Mouse (Mus musculus) macrophage (primary cell): ENCODE results near the gene Aox2. TPM values are rescaled to one million over a fixed set of nuclear protein-coding genes. Genes with fewer than 3 reads are reported as not detected.
A peak's percentile ranks its signal among the peaks of the same experiment; 100 is the strongest.
"Not testable (repeated sequence)": the region's sequence is repeated elsewhere in the genome, so short reads cannot be mapped to it uniquely, and the experiment has no call there.

Experiments used
- H3K27ac ChIP-seq: fragments of 350-480 bp; formaldehyde crosslinking; 2 replicates; pipeline ENCODE4 v1.9.0; 2021
- H3K36me3 ChIP-seq: fragments of 350-480 bp; formaldehyde crosslinking; 2 replicates; pipeline ENCODE4 v1.9.0; 2021; ENCODE audit errors: inconsistent target
- H3K4me3 ChIP-seq: fragments of 350-480 bp; formaldehyde crosslinking; 2 replicates; pipeline ENCODE4 v1.9.0; 2021; ENCODE audit errors: inconsistent target
- H3K79me2 ChIP-seq: fragments of 350-480 bp; formaldehyde crosslinking; 2 replicates; pipeline ENCODE4 v1.9.0; 2021; ENCODE audit errors: inconsistent target
- WGBS: methylation state at CpG from one replicate; pipeline ENCODE4 v1.1.7; 2026; ENCODE audit warnings: inconsistent platforms; ENCODE audit not compliant: missing documents; 5-methylcytosine and 5-hydroxymethylcytosine counted together
- polyA plus RNA-seq: library from polyadenylated mRNA; stranded (reverse); fragments of 250-400 nt; gene quantifications from 3 replicates; pipeline ENCODE4 v1.2.4, GENCODE M21; 2018; ENCODE audit warnings: inconsistent platforms

Gene Aox2
- polyA plus RNA-seq, 1 experiment from 2014 or later, result 0.01 TPM

DNA sequence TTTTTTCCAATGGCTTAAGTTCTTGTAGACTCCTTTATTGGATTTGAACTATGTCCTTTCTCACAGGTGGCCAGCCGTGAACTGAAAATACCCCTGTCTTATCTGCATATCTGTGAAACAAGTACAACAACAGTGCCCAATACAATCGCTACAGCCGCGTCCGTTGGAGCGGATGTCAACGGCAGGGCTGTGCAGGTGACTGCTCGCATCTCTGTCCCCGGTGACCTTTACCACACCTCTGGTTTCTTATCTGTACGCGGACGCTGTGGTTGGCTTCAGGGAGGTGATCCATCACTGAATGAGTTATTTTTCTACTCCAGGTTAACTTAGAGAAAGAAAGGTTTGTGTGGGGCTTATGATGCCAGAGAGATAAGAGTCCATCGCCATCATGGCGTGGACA, 68.0 kb downstream of the Aox2 start:
- 97% methylated on average over 14 of the region's 14 CpGs for WGBS
- Histone ChIP-seq H3K79me2 (no peaks in the 10 kb centered on the region), H3K36me3 (no peaks in the 10 kb centered on the region), H3K27ac (no peak overlapping the region), H3K4me3 (no peak overlapping the region)

DNA sequence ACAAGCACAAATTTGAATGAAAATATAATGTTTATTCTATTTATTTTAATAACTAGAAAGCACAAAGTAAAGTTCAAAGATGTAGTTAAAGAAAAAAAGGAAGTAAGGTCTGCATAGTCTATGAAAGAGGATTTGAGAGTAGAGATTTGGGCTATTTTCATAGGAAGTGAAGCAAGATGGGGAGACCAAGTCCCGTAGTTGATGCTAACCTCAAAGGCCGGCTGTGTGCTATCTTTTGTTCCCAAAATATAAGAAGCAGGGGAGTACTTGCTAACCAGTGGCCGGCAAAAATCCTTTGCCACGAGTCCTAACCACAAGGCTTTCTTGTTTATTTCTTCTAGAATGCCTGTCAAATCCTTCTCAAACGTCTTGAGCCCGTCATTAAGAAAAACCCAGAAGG, 70.6 kb downstream of the Aox2 start:
- 2% methylated on average over 6 of the region's 6 CpGs for WGBS
- no peak overlapping the region for H3K4me3 ChIP-seq
- peak overlapping the region; percentile 37 for H3K27ac ChIP-seq

DNA sequence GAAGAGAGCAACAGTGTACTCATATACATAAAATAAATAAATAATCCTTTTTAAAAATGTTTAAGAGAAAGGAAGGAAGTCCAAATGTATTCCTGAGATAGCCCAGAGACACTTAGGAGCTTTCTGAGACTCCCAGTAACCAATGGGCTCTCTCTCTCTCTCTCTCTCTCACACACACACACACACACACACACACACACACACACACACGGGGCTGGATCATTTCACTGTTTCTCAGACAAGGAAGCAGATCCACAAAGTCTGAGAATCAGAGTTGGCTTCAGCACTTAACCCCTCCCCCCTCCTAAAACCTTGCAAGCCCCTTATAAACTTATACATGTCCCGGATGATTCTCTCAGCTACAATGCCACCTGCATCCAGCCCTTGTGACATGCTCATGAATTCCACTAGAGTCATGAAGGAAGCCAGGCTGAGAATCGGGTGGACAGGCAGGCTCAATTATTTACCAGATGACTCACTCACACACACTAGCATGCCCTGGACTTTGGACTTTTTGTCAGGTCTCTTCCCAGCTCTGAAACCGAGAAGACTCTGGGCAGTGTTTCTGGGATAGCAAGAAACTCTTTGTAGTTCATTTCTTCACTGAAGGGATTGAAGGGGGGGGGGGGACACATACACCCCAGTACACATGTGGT, 75.2 kb downstream of the Aox2 start:
- WGBS, result 82% methylated on average over 3 of the region's 4 CpGs
- Histone ChIP-seq H3K36me3 (no peaks in the 10 kb centered on the region), H3K79me2 (no peaks in the 10 kb centered on the region), H3K4me3 (no peak overlapping the region), H3K27ac (no peak overlapping the region)

More for the DNA sequence above, 70.6 kb downstream of the Aox2 start:
- Histone ChIP-seq H3K79me2 (no peaks in the 10 kb centered on the region), H3K36me3 (no peaks in the 10 kb centered on the region)

DNA sequence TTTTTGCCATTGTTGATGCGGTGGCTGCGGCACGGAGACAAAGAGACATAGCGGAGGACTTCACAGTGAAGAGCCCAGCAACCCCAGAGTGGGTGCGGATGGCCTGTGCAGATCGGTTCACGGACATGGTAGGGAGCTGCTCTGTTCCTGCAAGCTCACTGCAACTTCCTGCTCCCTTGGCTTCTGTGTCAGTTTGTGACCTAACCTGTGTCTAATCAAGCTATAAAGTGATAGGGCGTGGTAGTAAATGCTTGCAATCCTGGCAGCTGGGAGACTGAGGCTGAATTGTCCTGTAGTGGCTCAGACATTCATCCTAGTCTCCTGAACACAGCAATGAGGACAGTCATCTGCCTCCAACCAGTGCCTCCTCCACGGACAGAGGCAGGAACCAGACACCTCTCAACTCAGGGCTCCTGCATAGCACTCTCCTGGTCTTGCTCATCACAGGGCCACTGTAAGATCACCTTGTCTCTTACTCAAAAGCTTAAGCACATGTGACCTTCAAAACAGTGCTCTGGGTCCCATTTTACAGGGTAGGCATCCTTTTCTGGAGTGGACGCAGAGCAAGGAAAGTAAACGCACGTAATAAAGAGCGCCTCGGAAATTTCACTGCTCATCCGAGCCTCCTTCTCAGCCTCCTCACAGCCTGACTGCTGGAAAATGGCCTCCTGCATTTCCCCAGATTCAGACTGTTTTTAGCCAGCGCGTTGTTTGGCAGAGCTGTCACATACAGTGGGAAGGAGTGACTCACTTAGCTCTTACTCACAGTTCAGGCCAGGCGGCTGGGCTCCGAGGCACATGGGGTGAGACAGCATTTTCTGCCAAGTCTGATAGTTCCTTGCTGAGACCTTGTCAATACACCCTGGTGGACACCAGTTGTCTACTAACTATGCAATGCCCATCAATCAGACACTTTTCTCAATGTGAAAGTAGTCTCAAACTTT, 81.1 kb downstream of the Aox2 start:
- H3K36me3 ChIP-seq, result no peaks in the 10 kb centered on the region
- H3K79me2 ChIP-seq, result no peaks in the 10 kb centered on the region
- WGBS, result 67% methylated on average over 19 of the region's 19 CpGs
- H3K4me3 ChIP-seq, result no peak overlapping the region
- H3K27ac ChIP-seq, result peak overlapping the region; percentile 48

DNA sequence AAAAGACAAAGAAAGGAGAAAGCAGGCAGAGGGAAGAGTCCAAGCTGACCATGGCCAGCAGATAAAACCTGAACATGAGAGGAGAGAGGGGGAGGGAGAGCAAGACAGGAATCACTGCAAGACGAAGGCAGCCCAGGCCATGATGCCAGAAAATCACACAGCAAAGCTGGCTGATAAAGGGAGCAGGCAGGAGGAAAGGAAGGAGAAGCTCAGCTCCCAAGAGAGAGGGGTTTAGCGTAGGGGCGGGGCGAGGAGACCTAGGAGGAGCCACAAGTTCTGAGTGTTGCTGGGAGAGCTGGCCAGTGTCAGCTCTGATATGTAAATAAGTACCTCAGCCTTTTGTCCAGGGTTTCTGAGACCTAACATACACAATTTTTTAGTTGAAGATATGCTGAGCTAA, 84.2 kb downstream of the Aox2 start:
- no peak overlapping the region for H3K4me3 ChIP-seq
- no peak overlapping the region for H3K27ac ChIP-seq
- H3K36me3 ChIP-seq, result no peaks in the 10 kb centered on the region
- no peaks in the 10 kb centered on the region for H3K79me2 ChIP-seq
- 90% methylated on average over 4 of the region's 4 CpGs for WGBS

DNA sequence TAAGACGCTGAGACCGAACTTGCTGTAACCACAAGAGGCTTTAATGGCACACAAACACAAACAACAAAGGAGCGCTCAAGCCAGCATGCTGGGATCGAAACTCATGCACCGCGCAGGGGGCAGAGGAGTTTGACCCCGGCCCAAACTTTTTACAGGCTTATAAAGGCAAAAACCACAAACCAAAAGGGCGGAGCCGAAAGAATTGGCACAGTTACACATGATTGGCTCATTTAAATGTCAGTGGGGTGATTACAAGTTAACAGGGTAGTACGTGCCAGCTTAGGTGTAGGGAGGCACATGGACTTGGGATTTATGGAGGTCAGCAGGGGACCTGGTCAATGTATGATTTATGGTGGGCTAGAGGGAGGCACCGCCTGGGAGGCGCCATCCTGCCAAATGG, 86.4 kb downstream of the Aox2 start:
- no peaks in the 10 kb centered on the region for H3K79me2 ChIP-seq
- H3K27ac ChIP-seq, result no peak overlapping the region
- H3K36me3 ChIP-seq, result no peaks in the 10 kb centered on the region
- H3K4me3 ChIP-seq, result no peak overlapping the region
- WGBS, result 97% methylated on average over 12 of the region's 12 CpGs

DNA sequence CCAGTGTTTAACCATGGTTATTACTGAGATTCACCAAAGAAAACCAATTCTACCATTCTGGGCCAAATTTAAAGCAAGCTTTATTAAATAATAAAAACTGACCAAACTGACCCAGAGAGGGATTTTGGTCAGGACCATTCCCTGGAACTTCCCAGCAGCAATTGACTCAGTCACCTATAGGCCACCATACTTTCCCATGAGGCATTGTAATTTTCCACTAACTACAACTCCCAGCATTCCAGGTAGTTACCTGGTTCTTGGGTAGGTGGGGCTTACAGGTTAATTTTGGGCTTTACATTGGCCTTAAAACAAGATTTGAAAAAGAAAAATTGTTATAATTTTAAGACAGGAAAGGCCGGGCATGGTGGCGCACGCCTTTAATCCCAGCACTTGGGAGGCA, 87.7 kb downstream of the Aox2 start:
- 94% methylated on average over 3 of the region's 3 CpGs for WGBS
- H3K27ac ChIP-seq, result no peak overlapping the region
- no peaks in the 10 kb centered on the region for H3K79me2 ChIP-seq
- no peak overlapping the region for H3K4me3 ChIP-seq
- no peaks in the 10 kb centered on the region for H3K36me3 ChIP-seq

DNA sequence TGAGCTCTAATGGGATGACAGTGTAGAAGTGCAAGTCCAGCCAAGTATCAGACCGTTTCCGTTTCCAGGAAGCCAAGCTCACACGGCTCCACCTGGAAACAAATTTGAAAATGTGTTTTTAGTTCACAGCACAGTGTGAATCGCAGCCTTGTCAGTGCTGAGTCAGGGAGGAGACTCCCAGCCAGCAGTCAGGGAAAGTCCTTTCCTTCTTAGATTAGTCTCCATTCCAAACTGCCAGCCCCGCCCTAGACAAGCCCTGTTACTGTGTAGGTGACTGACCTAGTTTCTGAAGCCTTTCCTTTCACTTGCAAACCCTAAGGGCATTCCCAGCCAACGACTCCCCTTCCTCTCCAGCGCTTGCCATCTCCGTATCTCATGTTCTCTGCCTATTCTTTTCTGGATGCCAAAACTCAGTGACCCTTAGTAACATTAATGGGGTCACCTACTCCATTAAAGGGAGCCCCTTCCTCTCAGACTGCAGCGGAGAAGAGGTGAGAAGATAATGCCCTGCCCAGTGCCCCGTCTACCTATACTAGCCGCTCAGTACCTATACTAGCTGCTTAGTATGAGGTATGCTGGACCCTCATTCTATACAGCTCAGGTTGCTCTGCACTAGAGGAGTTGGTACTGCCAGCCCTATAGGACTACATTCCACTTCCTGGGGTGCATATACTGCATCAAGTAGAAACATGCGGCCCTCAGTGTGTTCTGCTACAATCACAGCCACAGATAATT, 88.8 kb downstream of the Aox2 start:
- no peaks in the 10 kb centered on the region for H3K79me2 ChIP-seq
- no peak overlapping the region for H3K27ac ChIP-seq
- 97% methylated on average over 12 of the region's 12 CpGs for WGBS
- H3K4me3 ChIP-seq, result no peak overlapping the region
- H3K36me3 ChIP-seq, result no peaks in the 10 kb centered on the region

DNA sequence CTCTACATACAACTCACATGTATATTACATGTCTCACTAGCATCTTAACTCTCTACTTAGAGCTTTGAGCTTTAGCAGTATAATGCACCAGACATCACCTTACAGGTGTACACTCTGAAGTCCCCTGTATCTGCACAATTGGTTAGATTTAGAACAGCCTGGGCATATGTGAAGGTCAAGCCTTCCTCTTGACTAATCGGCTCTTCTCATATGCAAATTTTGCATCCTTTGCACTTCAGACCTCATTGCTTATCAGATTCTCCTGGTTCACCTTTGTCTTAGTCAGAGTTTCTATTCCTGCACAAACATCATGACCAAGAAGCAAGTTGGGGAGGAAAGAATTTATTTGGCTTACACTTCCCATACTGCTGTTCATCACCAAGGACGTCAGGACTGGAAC, 91.6 kb downstream of the Aox2 start:
- H3K4me3 ChIP-seq, result no peak overlapping the region
- no peaks in the 10 kb centered on the region for H3K79me2 ChIP-seq
- no peaks in the 10 kb centered on the region for H3K36me3 ChIP-seq
- H3K27ac ChIP-seq, result no peak overlapping the region
- 100% methylated on average over 1 of the region's 2 CpGs for WGBS

DNA sequence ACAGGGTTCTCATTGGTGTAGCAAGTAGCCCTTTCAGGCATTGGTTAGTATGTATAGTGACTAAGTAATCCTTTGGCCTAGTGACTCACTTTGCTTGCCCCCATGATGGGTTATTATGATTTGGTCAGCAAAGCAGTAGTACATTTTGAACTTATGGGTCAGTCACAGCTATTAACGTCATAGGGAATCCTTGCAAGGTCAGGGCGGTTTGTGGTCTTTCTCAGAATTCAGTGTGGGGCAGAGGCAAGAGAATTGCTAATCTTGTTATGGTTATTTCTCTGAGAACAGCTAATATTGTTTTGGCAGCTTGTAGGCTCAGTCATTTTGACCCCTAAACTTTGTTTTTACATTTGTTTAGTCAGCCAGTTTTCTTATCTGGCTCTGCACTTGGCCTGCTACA, 96.1 kb downstream of the Aox2 start:
- H3K79me2 ChIP-seq, H3K36me3 ChIP-seq, H3K4me3 ChIP-seq, H3K27ac ChIP-seq: not testable (repeated sequence)
- 96% methylated on average over 2 of the region's 2 CpGs for WGBS

DNA sequence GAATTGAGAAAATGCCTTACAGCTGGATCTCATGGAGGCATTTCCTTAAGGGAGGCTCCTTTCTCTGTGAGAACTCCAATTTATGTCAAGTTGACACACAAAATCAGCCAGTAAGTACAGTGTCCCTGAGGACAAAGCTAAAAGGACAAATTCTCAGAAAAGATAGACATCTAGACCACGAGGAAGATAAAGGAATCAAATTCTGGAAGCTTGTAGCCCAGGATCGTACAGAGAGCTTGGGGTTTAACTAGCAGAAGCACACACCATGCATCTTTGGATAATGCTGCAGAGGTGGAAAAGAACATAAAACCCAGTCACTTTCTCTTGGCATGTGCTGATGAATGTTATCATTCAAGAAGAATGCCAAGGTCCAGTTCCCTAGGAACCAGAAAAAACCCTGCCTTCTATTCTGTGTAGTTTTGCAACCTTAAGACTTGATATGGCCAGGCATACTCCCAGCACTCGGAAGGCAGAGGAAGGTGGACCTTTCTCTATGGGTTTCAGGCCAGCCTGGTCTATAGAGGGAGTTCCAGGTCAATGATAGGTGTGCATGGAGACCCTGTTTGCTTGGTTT, 97.5 kb downstream of the Aox2 start:
- WGBS, result 85% methylated on average over 3 of the region's 3 CpGs
- H3K36me3 ChIP-seq, result no peaks in the 10 kb centered on the region
- no peak overlapping the region for H3K27ac ChIP-seq
- no peaks in the 10 kb centered on the region for H3K79me2 ChIP-seq
- H3K4me3 ChIP-seq, result no peak overlapping the region

DNA sequence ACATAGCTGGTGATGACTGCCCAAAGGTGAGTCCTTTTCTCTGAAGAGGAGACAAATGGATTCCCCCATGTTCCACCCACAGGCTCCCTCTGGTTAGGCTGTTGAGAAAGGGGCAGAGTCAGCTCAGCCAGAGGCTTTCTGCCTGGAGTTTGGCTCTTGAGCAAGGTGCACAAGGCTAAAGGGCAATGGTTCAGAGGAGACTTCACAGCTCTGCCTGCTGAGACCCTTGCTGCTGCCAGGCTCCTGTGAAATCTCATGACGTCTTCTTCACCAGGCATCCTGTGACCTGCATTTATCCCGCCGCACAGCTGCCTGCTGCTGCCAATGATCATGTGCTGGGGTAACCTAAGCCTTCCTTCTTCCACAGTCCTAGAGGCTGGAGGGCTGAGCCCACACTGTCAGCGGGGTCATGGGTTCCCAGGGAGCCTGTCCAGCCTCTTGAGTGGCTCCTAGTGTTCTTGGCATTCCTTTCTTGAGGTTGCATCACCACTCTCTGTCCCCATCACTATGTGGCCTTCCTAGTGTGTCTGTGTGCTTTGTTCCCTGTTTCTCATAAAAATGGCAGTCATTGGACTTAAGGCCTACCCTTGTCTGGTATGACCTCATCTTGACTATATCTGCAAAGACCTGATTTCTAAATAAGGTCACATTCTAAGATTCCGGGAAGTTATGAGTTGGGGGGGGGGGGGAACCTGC, 104.6 kb downstream of the Aox2 start:
- no peaks in the 10 kb centered on the region for H3K79me2 ChIP-seq
- H3K36me3 ChIP-seq, result no peaks in the 10 kb centered on the region
- no peak overlapping the region for H3K4me3 ChIP-seq
- 90% methylated on average over 5 of the region's 5 CpGs for WGBS
- no peak overlapping the region for H3K27ac ChIP-seq

DNA sequence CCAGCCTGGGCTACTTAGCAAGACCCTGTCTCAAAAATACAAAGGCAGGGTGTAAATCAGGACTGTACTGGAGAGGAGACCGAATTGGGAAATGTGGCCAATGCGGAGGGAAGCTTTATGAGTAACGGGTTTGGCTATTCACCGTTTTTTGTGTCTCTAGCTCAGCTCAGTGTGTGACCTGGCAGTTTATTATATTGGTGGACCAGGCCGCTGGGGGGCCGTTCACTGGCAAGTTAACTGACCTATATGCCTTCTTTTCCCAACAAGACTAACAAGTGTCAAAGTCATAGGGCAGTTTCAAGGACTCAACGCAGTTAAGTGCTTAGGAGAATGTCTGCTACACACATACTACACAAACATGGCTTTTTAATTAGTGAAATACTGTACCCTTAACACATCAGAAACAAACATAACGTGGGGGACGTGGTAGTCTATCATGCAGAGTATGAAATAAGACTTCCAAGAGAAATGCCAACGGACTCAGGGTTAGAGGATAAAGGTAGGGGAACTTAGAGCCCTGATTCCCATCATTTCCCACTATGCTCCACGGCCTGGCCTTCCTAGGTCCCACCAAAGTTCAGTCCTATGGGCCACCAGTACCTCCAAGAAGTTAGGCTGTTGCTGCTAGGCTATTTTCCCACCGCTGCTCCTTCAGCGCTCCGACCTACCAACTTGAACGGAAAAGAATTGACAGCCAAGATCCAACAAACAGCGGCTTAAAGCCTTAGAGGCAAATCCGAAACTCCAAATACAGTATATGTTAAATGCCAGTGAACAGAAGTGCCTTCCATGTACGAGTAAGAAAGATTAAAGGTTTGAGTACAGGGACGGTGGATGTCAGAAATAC, 113.5 kb downstream of the Aox2 start:
- Histone ChIP-seq H3K4me3 (peak overlapping the region; percentile 94), H3K79me2 (peaks cover 46% of the 10 kb centered on the region), H3K36me3 (peaks cover 11% of the 10 kb centered on the region; the same call in 1 of the 2 replicates), H3K27ac (peak overlapping the region; percentile 79)
- 40% methylated on average over 17 of the region's 19 CpGs for WGBS
